8 mouse cellular contexts compared by ENCODE assay signal in the genomic region with DNA sequence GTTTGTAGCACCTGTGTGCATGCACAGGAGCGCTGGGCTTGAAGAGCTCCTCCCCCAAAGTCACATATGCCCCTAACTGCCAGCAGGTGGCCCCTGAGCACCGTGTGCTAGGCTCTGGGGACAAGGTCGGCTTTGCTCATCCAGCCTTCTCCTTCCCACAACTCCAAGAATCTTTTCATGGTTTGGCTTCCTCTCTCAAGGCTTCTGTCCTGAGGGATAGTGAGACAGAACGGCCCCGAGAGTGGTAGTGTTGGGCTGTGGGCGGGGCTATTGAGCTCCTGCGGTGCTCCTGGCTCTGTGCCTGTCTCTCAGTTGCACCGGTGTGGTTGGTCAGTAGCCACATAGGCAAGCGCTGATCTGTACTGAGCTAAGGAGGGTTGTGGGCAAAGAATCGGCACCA.
A peak's percentile ranks its signal among the peaks of the same experiment; 100 is the strongest.
DNase-seq lines count a peak whose midpoint lies in the region; ATAC-seq lines count a peak whose summit lies in the region.

No protein-coding gene starts in this region.

- no peaks in the 10 kb centered on the region for H3K9me3 ChIP-seq in heart, embryonic 10.5 days

- intact Hi-C loops in left cerebral cortex, postnatal 10 days (cut with DNase I), result loop anchor here (10.0 kb wide), 1 partner anchor 393 kb away; no protein-coding TSS in a partner anchor

- peak overlapping the region; percentile 49 for H3K4me3 ChIP-seq in heart, embryonic 10.5 days

- DNase-seq in heart, embryonic 10.5 days (ENCODE audit: low spot score), result no peak
- DNase-seq in heart, adult 8-10 months (ENCODE audit: low spot score), result no peak
- peak; percentile 5 for DNase-seq in cerebellum, adult 9-10 months
- peak; percentile 15 to 39 for DNase-seq in frontal cortex, postnatal 10 days (ENCODE audit: low spot score in 2 of 2)
- DNase-seq in left cerebral cortex, postnatal 10 days (ENCODE audit: extremely low spot score in 1 of 2, low spot score in 2 of 2), result peak; percentile 52 to 58
- peak; percentile 15 to 20 for DNase-seq in right cerebral cortex, postnatal 36 days (ENCODE audit: low spot score in 2 of 2)

- no peaks in the 10 kb centered on the region for H3K36me3 ChIP-seq in heart, embryonic 10.5 days

- no peaks in the 10 kb centered on the region; the same call in 1 of the 2 replicates for H3K27me3 ChIP-seq in heart, embryonic 10.5 days (ENCODE audit: insufficient read depth, poor library complexity, severe bottlenecking)

- peak overlapping the region; percentile 78; the same call in 1 of the 2 replicates for H3K27ac ChIP-seq in heart, embryonic 10.5 days

- ATAC-seq in inflammation-experienced regulatory T-cells, adult 6 months, result peak; percentile 93
- peak; percentile 87 for ATAC-seq in megakaryocyte progenitor cell, adult 5-6 weeks (replicated peaks; ENCODE audit: poor library complexity)

- peaks cover 8% of the 10 kb centered on the region; the same call in 1 of the 2 replicates for H3K4me1 ChIP-seq in heart, embryonic 10.5 days

- WGBS in heart, embryonic 10.5 days, result 9% methylated on average over 10 of the region's 10 CpGs

Comparison
In these comparisons a context has a peak if more than half of its experiments do, and no peak if none do; other contexts are left out.
1. DNase-seq: peak in cerebellum, adult 9-10 months (single experiment), frontal cortex, postnatal 10 days (2 of 2), left cerebral cortex, postnatal 10 days (2 of 2) and right cerebral cortex, postnatal 36 days (2 of 2); none in heart, embryonic 10.5 days (single experiment) and heart, adult 8-10 months (single experiment).